Mouse (Mus musculus) cortical plate, adult 2 months (tissue): ENCODE measurements at regions not wholly inside any gene's neighbourhood (a gene's known extent, or its start where the extent isn't known, plus 50 kb on each side); places are given as distances from the start of the nearest gene placed in this dataset.

Source experiments
- H3K27ac ChIP-seq: fragments of 200-500 bp; 2 replicates; pipeline ENCODE4 v1.5.1; 2012; ENCODE audit warnings: low read length, control low read depth, inconsistent platforms; ENCODE audit not compliant: insufficient read depth
- H3K4me1 ChIP-seq: fragments of 200-500 bp; 2 replicates; pipeline ENCODE4 v1.6.1; 2011; ENCODE audit warnings: low read length; ENCODE audit not compliant: control insufficient read depth, insufficient read depth
- H3K4me3 ChIP-seq: fragments of 200-500 bp; 2 replicates; pipeline ENCODE4 v1.5.1; 2011; ENCODE audit warnings: mild to moderate bottlenecking, low read length, control low read depth; ENCODE audit not compliant: insufficient read depth
- CTCF ChIP-seq: fragments of 200-500 bp; IDR thresholded peaks from 2 replicates; pipeline ENCODE4 v1.5.1; 2011; ENCODE audit warnings: mild to moderate bottlenecking, control low read depth, low read length; ENCODE audit not compliant: insufficient read depth; ENCODE audit errors: extremely low read depth
- POLR2A ChIP-seq: fragments of 200-500 bp; IDR thresholded peaks from 2 replicates; pipeline ENCODE4 v1.6.1; 2011; ENCODE audit warnings: mild to moderate bottlenecking, low read length, control low read depth; ENCODE audit not compliant: insufficient read depth; ENCODE audit errors: extremely low read depth

GRCm38 (mm10) chr4:131206181-131206885 lies 262.1 kb downstream of the Matn1 start:
- H3K27ac ChIP-seq, result no peak overlapping the region
- H3K4me3 ChIP-seq, result no peak overlapping the region
- TF ChIP-seq POLR2A, result no peak
- TF ChIP-seq CTCF, result no peak
- peaks cover 2% of the 10 kb centered on the region for H3K4me1 ChIP-seq

GRCm38 (mm10) chr4:131206886-131207200 lies 262.7 kb downstream of the Matn1 start:
- no peak overlapping the region for H3K4me3 ChIP-seq
- peaks cover 2% of the 10 kb centered on the region for H3K4me1 ChIP-seq
- TF ChIP-seq CTCF (no peak), POLR2A (no peak)
- H3K27ac ChIP-seq, result no peak overlapping the region

- TF ChIP-seq CTCF (no peak), POLR2A (no peak)
- Histone ChIP-seq H3K4me3 (no peak overlapping the region), H3K4me1 (peaks cover 2% of the 10 kb centered on the region), H3K27ac (no peak overlapping the region)
Observed at GRCm38 (mm10) chr4:131207249-131207648, 263.1 kb downstream of the Matn1 start.

GRCm38 (mm10) chr4:131208166-131208565 lies 264.0 kb downstream of the Matn1 start:
- H3K27ac ChIP-seq, result no peak overlapping the region
- peaks cover 2% of the 10 kb centered on the region for H3K4me1 ChIP-seq
- no peak for TF ChIP-seq CTCF
- no peak for TF ChIP-seq POLR2A
- H3K4me3 ChIP-seq, result no peak overlapping the region

- H3K4me1 ChIP-seq, result peaks cover 2% of the 10 kb centered on the region
- H3K4me3 ChIP-seq, result no peak overlapping the region
- no peak overlapping the region for H3K27ac ChIP-seq
- TF ChIP-seq POLR2A (no peak), CTCF (no peak)
Observed at GRCm38 (mm10) chr4:131208637-131209036, 264.5 kb downstream of the Matn1 start.

GRCm38 (mm10) chr4:131212711-131213110 lies 268.5 kb downstream of the Matn1 start:
- H3K4me3 ChIP-seq, result no peak overlapping the region
- TF ChIP-seq CTCF (no peak), POLR2A (no peak)
- peaks cover 2% of the 10 kb centered on the region for H3K4me1 ChIP-seq
- H3K27ac ChIP-seq, result no peak overlapping the region

GRCm38 (mm10) chr4:131215682-131216081 lies 271.5 kb downstream of the Matn1 start:
- Histone ChIP-seq H3K4me1 (no peaks in the 10 kb centered on the region; the same call in 1 of the 2 replicates), H3K27ac (no peak overlapping the region), H3K4me3 (no peak overlapping the region)
- TF ChIP-seq POLR2A (no peak), CTCF (no peak)

GRCm38 (mm10) chr4:131216361-131216760 lies 272.2 kb downstream of the Matn1 start:
- Histone ChIP-seq H3K4me1 (no peaks in the 10 kb centered on the region; the same call in 1 of the 2 replicates), H3K4me3 (no peak overlapping the region), H3K27ac (no peak overlapping the region)
- no peak for TF ChIP-seq POLR2A
- TF ChIP-seq CTCF, result no peak

GRCm38 (mm10) chr4:131217083-131217482 lies 272.9 kb downstream of the Matn1 start:
- Histone ChIP-seq H3K27ac (no peak overlapping the region), H3K4me3 (no peak overlapping the region), H3K4me1 (no peaks in the 10 kb centered on the region; the same call in 1 of the 2 replicates)
- TF ChIP-seq POLR2A (no peak), CTCF (no peak)

GRCm38 (mm10) chr4:131217571-131218155 lies 273.5 kb downstream of the Matn1 start:
- no peak overlapping the region for H3K27ac ChIP-seq
- no peak overlapping the region for H3K4me3 ChIP-seq
- H3K4me1 ChIP-seq, result no peaks in the 10 kb centered on the region; the same call in 1 of the 2 replicates
- TF ChIP-seq CTCF (no peak), POLR2A (no peak)

- H3K27ac ChIP-seq, result no peak overlapping the region
- no peaks in the 10 kb centered on the region; the same call in 1 of the 2 replicates for H3K4me1 ChIP-seq
- H3K4me3 ChIP-seq, result no peak overlapping the region
- TF ChIP-seq CTCF (no peak), POLR2A (no peak)
Observed at GRCm38 (mm10) chr4:131220966-131221365, 276.8 kb downstream of the Matn1 start.
